Mouse (Mus musculus) bone marrow macrophage, adult 2 months (primary cell): ENCODE data around the gene Zdhhc17. TPM values are rescaled to one million over a fixed set of nuclear protein-coding genes. Genes with fewer than 3 reads are reported as not detected.

Experiments used
- H3K27ac ChIP-seq: 2 replicates; pipeline ENCODE4 v1.5.1; 2012; ENCODE audit warnings: low read depth, low read length; ENCODE audit not compliant: insufficient read depth
- H3K4me1 ChIP-seq: 2 replicates; pipeline ENCODE4 v1.6.1; 2012; ENCODE audit warnings: low read length; ENCODE audit not compliant: control insufficient read depth, insufficient read depth
- H3K4me3 ChIP-seq: 2 replicates; pipeline ENCODE4 v1.5.1; 2012; ENCODE audit warnings: mild to moderate bottlenecking, low read length, moderate library complexity; ENCODE audit not compliant: insufficient read depth
- CTCF ChIP-seq: IDR thresholded peaks from 2 replicates; pipeline ENCODE4 v1.5.1; 2012; ENCODE audit warnings: low read depth, mild to moderate bottlenecking, low read length, moderate library complexity
- POLR2A ChIP-seq: IDR thresholded peaks from 2 replicates; pipeline ENCODE4 v1.6.1; 2012; ENCODE audit warnings: mild to moderate bottlenecking, low read depth, low read length, borderline replicate concordance
- polyA plus RNA-seq: library from polyadenylated mRNA; stranded (reverse); fragments of >200 nt; gene quantifications from 2 replicates; pipeline ENCODE4 v1.2.4, GENCODE M21; 2012; ENCODE audit not compliant: missing spikeins, insufficient read depth, insufficient read length

Zdhhc17 gene
- polyA plus RNA-seq, 1 experiment, result 16.8 TPM

DNA sequence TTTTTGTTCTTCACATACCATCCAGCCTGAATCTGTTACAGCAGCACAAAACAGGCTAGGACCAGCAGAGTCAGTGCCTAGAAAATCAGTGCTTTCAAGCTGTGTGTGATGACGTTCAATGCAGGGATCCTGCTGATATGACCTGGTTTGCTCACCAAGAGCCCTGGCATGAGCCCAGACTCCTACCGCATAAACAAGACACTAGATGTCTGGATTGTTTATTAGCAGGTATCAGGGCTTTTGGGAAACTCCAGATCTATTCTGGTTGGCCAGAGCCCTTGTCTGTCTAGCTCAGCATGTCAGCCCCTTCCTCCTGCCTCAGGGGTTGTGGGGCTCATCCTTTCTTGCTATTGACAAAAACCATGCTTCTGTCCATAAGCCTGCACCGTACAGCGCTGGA, 80.2 kb downstream of the Zdhhc17 start:
- TF ChIP-seq POLR2A (no peak), CTCF (no peak)
- Histone ChIP-seq H3K27ac (no peak overlapping the region), H3K4me1 (no peaks in the 10 kb centered on the region), H3K4me3 (no peak overlapping the region)

DNA sequence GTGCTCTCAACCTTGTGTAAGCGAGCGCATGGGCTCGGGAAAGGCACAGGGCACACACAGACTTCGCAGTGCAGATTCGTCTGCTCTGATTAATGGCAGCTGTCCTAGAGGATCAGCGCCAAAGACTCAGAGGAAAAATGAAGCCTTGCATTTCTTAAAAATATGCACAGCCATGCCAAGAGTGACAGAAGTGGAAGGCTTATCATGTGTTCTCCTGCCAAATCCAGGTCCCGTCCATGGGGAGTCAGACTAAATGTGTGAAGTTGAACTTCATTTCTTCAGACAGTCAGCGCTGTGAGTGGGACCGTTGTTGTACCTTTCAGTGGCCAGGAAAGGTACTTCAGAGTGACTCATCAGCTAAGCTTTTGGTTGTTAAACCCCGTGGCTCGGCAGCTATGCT, 82.4 kb downstream of the Zdhhc17 start:
- Histone ChIP-seq H3K4me1 (no peaks in the 10 kb centered on the region), H3K4me3 (no peak overlapping the region), H3K27ac (no peak overlapping the region)
- TF ChIP-seq POLR2A (no peak), CTCF (no peak)

GRCm38 (mm10) chr10:110922612-110923011, 87.3 kb downstream of the Zdhhc17 start:
- TF ChIP-seq CTCF (no peak), POLR2A (no peak)
- Histone ChIP-seq H3K4me3 (no peak overlapping the region), H3K4me1 (no peaks in the 10 kb centered on the region), H3K27ac (no peak overlapping the region)

- no peak for TF ChIP-seq POLR2A
- TF ChIP-seq CTCF, result no peak
- no peaks in the 10 kb centered on the region for H3K4me1 ChIP-seq
- no peak overlapping the region for H3K4me3 ChIP-seq
Measured at GRCm38 (mm10) chr10:110921890-110922289, 88.0 kb downstream of the Zdhhc17 start.

GRCm38 (mm10) chr10:110920368-110920950, 89.5 kb downstream of the Zdhhc17 start:
- no peaks in the 10 kb centered on the region for H3K4me1 ChIP-seq
- no peak overlapping the region for H3K27ac ChIP-seq
- no peak for TF ChIP-seq CTCF

More at GRCm38 (mm10) chr10:110921890-110922289, 88.0 kb downstream of the Zdhhc17 start:
- H3K27ac ChIP-seq, result no peak overlapping the region

GRCm38 (mm10) chr10:110919531-110920343, 90.2 kb downstream of the Zdhhc17 start, which contains the start of gene Csrp2:
Gene Csrp2, plus strand, starts transcription at chr10:110919789.
- TF ChIP-seq CTCF, result no peak
- no peak for TF ChIP-seq POLR2A
- H3K4me3 ChIP-seq, result peak within 1 kb of the TSS; percentile 70
- no peak within 1 kb of the TSS for H3K27ac ChIP-seq
- no peaks in the 10 kb centered on the region for H3K4me1 ChIP-seq

More at GRCm38 (mm10) chr10:110920368-110920950, 89.5 kb downstream of the Zdhhc17 start:
- peak overlapping the region; percentile 70 for H3K4me3 ChIP-seq

- Histone ChIP-seq H3K4me3 (peak overlapping the region; percentile 70; the same call in 1 of the 2 replicates), H3K4me1 (no peaks in the 10 kb centered on the region), H3K27ac (no peak overlapping the region)
- TF ChIP-seq CTCF, result no peak
- TF ChIP-seq POLR2A, result no peak
Measured at GRCm38 (mm10) chr10:110918414-110919391, 91.2 kb downstream of the Zdhhc17 start.

DNA sequence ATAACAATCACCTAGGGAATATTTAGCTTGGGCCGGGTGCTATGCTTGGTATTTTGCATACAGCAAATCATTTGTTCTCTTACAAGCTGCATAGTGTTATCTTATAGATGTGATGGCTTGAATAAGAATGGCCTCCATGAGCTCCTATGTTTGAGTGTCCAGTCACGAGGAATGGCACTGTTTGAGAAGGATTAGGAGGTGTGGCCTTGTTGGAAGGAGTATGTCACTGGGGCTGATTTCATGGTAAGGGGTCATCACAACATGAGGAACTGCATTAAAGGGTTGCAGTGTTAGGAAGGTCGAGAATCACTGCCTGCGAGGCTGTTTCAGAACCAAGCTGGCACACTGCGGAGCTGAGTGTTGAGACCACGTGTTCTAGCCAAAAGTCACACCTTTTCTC, 92.4 kb downstream of the Zdhhc17 start:
- TF ChIP-seq POLR2A, result no peak
- no peak for TF ChIP-seq CTCF
- Histone ChIP-seq H3K4me3 (no peak overlapping the region), H3K4me1 (no peaks in the 10 kb centered on the region)

DNA sequence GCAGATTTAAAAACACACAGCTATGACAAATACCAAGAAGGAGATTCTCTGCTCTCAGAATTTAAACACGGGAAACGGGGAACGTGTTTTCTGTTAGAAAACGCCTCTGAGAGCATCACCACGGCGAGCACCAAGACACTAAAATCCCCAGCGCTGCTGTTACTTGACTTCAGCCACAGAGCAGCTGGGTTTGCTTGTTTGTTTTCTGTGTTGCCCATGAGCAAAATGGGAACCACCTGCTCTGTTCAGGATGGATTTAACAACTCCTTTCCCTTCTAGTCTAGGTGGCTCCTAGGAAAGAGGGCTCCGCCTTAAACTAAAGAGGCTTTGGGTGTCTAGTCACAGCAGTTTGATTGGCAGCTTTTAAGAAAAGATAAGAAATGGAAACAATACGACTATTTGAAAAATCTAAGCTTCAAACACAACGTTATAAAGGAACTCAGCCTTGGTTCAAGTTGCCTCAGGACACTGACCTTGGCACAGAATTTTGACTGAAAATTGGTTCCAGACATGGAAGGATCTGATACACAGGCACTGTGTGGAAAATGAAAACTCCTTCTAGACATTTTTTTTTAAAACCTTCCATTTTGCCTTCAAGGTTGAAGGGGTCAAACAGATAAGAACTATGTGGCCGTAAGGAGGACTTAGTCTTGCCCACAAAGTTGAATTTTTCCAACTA, 93.1 kb downstream of the Zdhhc17 start:
- TF ChIP-seq POLR2A (no peak), CTCF (no peak)
- Histone ChIP-seq H3K4me1 (no peaks in the 10 kb centered on the region), H3K4me3 (no peak overlapping the region), H3K27ac (no peak overlapping the region)

More for the DNA sequence above, 92.4 kb downstream of the Zdhhc17 start:
- H3K27ac ChIP-seq, result no peak overlapping the region

- no peak overlapping the region for H3K4me3 ChIP-seq
- H3K4me1 ChIP-seq, result no peaks in the 10 kb centered on the region
- no peak overlapping the region for H3K27ac ChIP-seq
- TF ChIP-seq POLR2A, result no peak
- no peak for TF ChIP-seq CTCF
Measured at GRCm38 (mm10) chr10:110903862-110904261, 106.1 kb downstream of the Zdhhc17 start.
